Comparison of ENCODE assay signal across 22 mouse cellular contexts in the genomic region with DNA sequence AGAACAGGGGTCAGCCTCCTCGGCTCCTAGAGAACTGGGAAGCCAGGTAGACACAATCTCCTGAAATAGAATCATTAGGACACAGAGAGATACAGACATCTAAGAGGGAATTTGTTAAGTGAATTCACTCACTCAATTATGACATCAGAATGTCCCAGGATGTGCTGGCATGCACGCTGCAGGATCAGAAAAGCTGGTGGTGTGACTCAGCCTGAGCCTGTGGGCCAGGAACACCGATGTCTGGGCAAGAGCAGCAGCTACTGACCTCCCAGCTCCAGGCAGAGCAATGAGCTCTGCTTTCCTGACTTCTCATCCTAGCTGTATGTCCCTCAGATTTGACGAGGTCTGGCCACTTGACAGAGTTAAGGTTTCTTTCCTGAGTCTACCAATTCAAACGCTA. TPM values are rescaled to one million over a fixed set of nuclear protein-coding genes. Genes with fewer than 3 reads are reported as not detected.
DNase-seq lines count a peak whose midpoint lies in the region.
"Had no signal": no experiment of that assay in that cellular context is flagged by ENCODE, and none has a peak within 500 bp of the region (broad histone marks: within the 10 kb centered on the region; RNA-seq: fewer than 3 reads in every experiment).

No protein-coding gene starts in this region.

- DNase-seq in adrenal gland, postnatal 10 days = peak; percentile 37
- no peak for DNase-seq in adrenal gland, adult 18-20 months (ENCODE audit: low spot score in 2 of 2)
- DNase-seq in 3134 (ENCODE audit: extremely low read depth, insufficient read length, low spot score) (peak; percentile 70), MN1 (ENCODE audit: low spot score) (peak; percentile 21)
- DNase-seq in adrenal gland, postnatal 25 days = peak; percentile 51
- DNase-seq in thymus, postnatal 14 days = no peak
- DNase-seq in kidney, postnatal 25 days = no peak
- DNase-seq in layer of hippocampus, adult 18-20 months (ENCODE audit: low spot score in 2 of 2) = no peak
- DNase-seq: B cell, adult 2 months; cerebellum, adult 11 months; cerebellum, adult 9-10 months; cerebellum, postnatal 36 days; gastrocnemius, postnatal 25 days; heart, postnatal 14 days; kidney, adult 11 months; kidney, postnatal 4 days; layer of hippocampus, postnatal 36 days; liver; lung, adult 2 months; lung, postnatal 10 days; right cerebral cortex, postnatal 25 days; thymus, postnatal 25 days had no signal

RNA-seq across cellular contexts. Expression of a gene that starts 7.8 kb away (rescaled TPM):
- total RNA-seq in adrenal gland, postnatal 10 days (2021) = 10 to 100 TPM; 36.6 to 66.0 TPM
- total RNA-seq in adrenal gland, adult 18-20 months (2021) = 100 to 1,000 TPM; 239 to 346 TPM
- total RNA-seq in adrenal gland, postnatal 25 days (2021) = 61.4 and 68.0 TPM in 2 replicates
- total RNA-seq in layer of hippocampus, adult 18-20 months (2021) = 100 to 1,000 TPM in 1 of 2 experiments, 10 to 100 TPM in 1; 96.8 to 103 TPM

Comparison
In these comparisons a context has a peak if more than half of its experiments do, and no peak if none do; other contexts are left out.
1. DNase-seq: peak in adrenal gland, postnatal 10 days (single experiment), 3134 (single experiment), MN1 (single experiment) and adrenal gland, postnatal 25 days (single experiment); none in adrenal gland, adult 18-20 months (0 of 2), thymus, postnatal 14 days (single experiment), kidney, postnatal 25 days (0 of 2) and layer of hippocampus, adult 18-20 months (0 of 2).